Mouse (Mus musculus) liver, adult 2 months (tissue): ENCODE data around the gene Arg2.

ENCODE experiments used
- CTCF ChIP-seq: fragments of 200-500 bp; IDR thresholded peaks from 2 replicates; pipeline ENCODE4 v1.5.1; 2011; ENCODE audit warnings: low read depth, low read length, control low read depth
- POLR2A ChIP-seq: fragments of 200-500 bp; IDR thresholded peaks from 2 replicates; pipeline ENCODE4 v1.6.1; 2011; ENCODE audit warnings: low read length, control low read depth; ENCODE audit not compliant: insufficient read depth; ENCODE audit errors: extremely low read depth

GRCm38 (mm10) chr12:79104544-79104943 is 26.0 kb upstream of the Arg2 start:
- TF ChIP-seq POLR2A (no peak), CTCF (no peak)
